Mouse (Mus musculus): ENCODE results near the gene Cacybp. TPM values are rescaled to one million over a fixed set of nuclear protein-coding genes. Genes with fewer than 3 reads are reported as not detected.

Cacybp gene
- 314 and 333 TPM in 2 replicates for polyA plus RNA-seq (2014; fragmentation: Nextera tagmentation; extraction: Ambion mirVana)

GRCm38 (mm10) chr1:160212703-160213669 is at the start of gene Cacybp:
Gene Cacybp (minus strand): TSS chr1:160212875.
- no peaks in the 10 kb centered on the region for H3K4me1 ChIP-seq (ENCODE audit: control insufficient read depth, insufficient read depth, low read length)
- no peaks in the 10 kb centered on the region for H3K27me3 ChIP-seq (ENCODE audit: control insufficient read depth, insufficient read depth, low read length)
- H3K4me3 ChIP-seq (ENCODE audit: low read depth, low read length), result peak within 1 kb of the TSS; percentile 76
- peak within 1 kb of the TSS; percentile 60 for H3K4me2 ChIP-seq (ENCODE audit: low read depth, low read length)
- H3K9ac ChIP-seq (replicated peaks; ENCODE audit: low read length), result peak within 1 kb of the TSS; percentile 93
- no peaks in the 10 kb centered on the region for H3K36me3 ChIP-seq (replicated peaks; ENCODE audit: control insufficient read depth, insufficient read depth, low read depth, low read length)
- under 1% methylated on average over 73 of the region's 76 CpGs for WGBS
- ATAC-seq (replicated peaks; ENCODE audit: insufficient number of reproducible peaks, low FRiP score, low TSS enrichment, low read depth) (peak; percentile 97), DNase-seq (ENCODE audit: low spot score) (peak; percentile 100)
- H3K27ac ChIP-seq (replicated peaks; ENCODE audit: low read depth, low read length), result peak within 1 kb of the TSS; percentile 99
- no peaks in the 10 kb centered on the region for H3K9me3 ChIP-seq (replicated peaks; ENCODE audit: control insufficient read depth, low read length)

DNA sequence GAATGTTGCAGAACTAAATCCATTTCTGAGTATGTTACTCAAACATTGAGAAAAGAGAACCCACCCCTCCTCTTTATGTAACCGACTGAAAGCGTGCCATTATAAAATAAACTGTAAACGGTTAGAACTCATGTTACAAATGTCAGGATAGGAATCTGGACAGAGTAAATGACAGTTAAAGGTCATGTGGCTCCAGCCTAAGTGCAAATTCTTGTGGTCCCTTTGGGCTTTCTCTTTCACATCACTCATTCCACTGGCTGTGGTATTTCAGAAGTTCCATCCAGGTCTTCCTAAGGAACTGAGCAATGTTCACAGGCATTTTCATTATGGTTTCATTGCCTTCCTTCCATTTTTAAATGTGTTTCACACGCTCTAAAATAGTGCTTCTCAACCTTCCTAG is 49.7 kb upstream of the Cacybp start:
- Histone ChIP-seq H3K4me2 (ENCODE audit: low read depth, low read length) (no peak overlapping the region), H3K4me3 (ENCODE audit: low read depth, low read length) (no peak overlapping the region), H3K4me1 (ENCODE audit: control insufficient read depth, insufficient read depth, low read length) (no peaks in the 10 kb centered on the region), H3K27me3 (ENCODE audit: control insufficient read depth, insufficient read depth, low read length) (no peaks in the 10 kb centered on the region), H3K36me3 (replicated peaks; ENCODE audit: control insufficient read depth, insufficient read depth, low read depth, low read length) (no peaks in the 10 kb centered on the region), H3K9me3 (replicated peaks; ENCODE audit: control insufficient read depth, low read length) (no peaks in the 10 kb centered on the region), H3K27ac (replicated peaks; ENCODE audit: low read depth, low read length) (no peak overlapping the region), H3K9ac (replicated peaks; ENCODE audit: low read length) (no peak overlapping the region)
- ATAC-seq (replicated peaks; ENCODE audit: insufficient number of reproducible peaks, low FRiP score, low TSS enrichment, low read depth) (no peak), DNase-seq (ENCODE audit: low spot score) (no peak)
- WGBS, result 51% methylated on average over 4 of the region's 4 CpGs

- Histone ChIP-seq H3K4me3 (ENCODE audit: low read depth, low read length) (no peak overlapping the region), H3K4me1 (ENCODE audit: control insufficient read depth, insufficient read depth, low read length) (no peaks in the 10 kb centered on the region), H3K27me3 (ENCODE audit: control insufficient read depth, insufficient read depth, low read length) (no peaks in the 10 kb centered on the region), H3K27ac (replicated peaks; ENCODE audit: low read depth, low read length) (no peak overlapping the region), H3K4me2 (ENCODE audit: low read depth, low read length) (no peak overlapping the region), H3K36me3 (replicated peaks; ENCODE audit: control insufficient read depth, insufficient read depth, low read depth, low read length) (no peaks in the 10 kb centered on the region), H3K9me3 (replicated peaks; ENCODE audit: control insufficient read depth, low read length) (no peaks in the 10 kb centered on the region), H3K9ac (replicated peaks; ENCODE audit: low read length) (no peak overlapping the region)
- ATAC-seq (replicated peaks; ENCODE audit: insufficient number of reproducible peaks, low FRiP score, low TSS enrichment, low read depth), result no peak
- WGBS, result 73% methylated on average over 2 of the region's 2 CpGs
- no peak for DNase-seq (ENCODE audit: low spot score)
Observed at GRCm38 (mm10) chr1:160261849-160262248, 49.2 kb upstream of the Cacybp start.

DNA sequence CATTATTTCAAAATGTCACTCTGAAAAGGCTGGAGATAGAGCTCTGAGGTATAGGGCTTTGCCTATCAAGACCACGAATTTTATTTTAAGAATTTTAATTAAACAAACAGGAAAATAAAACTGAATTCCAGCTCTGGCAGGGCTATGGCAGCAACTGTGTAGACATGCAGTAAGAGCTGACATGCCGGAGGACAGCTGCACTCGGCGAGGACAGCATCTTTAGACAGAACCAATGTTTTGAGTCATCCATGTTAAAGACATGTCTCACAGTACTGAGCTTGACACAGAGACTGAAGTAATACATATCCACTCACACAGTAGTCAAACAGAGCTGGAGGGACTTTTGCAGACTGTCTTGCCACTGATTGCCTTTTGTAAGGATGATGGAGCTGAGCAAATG is 47.9 kb upstream of the Cacybp start:
- H3K36me3 ChIP-seq (replicated peaks; ENCODE audit: control insufficient read depth, insufficient read depth, low read depth, low read length), result no peaks in the 10 kb centered on the region
- no peaks in the 10 kb centered on the region for H3K4me1 ChIP-seq (ENCODE audit: control insufficient read depth, insufficient read depth, low read length)
- H3K9ac ChIP-seq (replicated peaks; ENCODE audit: low read length), result no peak overlapping the region
- H3K27me3 ChIP-seq (ENCODE audit: control insufficient read depth, insufficient read depth, low read length), result no peaks in the 10 kb centered on the region
- no peak overlapping the region for H3K27ac ChIP-seq (replicated peaks; ENCODE audit: low read depth, low read length)
- WGBS, result 79% methylated on average over 4 of the region's 4 CpGs
- DNase-seq (ENCODE audit: low spot score) (no peak), ATAC-seq (replicated peaks; ENCODE audit: insufficient number of reproducible peaks, low FRiP score, low TSS enrichment, low read depth) (no peak)
- H3K4me2 ChIP-seq (ENCODE audit: low read depth, low read length), result no peak overlapping the region
- no peak overlapping the region for H3K4me3 ChIP-seq (ENCODE audit: low read depth, low read length)
- no peaks in the 10 kb centered on the region for H3K9me3 ChIP-seq (replicated peaks; ENCODE audit: control insufficient read depth, low read length)

- no peaks in the 10 kb centered on the region for H3K27me3 ChIP-seq (ENCODE audit: control insufficient read depth, insufficient read depth, low read length)
- DNase-seq (ENCODE audit: low spot score), result peak; percentile 41
- no peaks in the 10 kb centered on the region for H3K36me3 ChIP-seq (replicated peaks; ENCODE audit: control insufficient read depth, insufficient read depth, low read depth, low read length)
- ATAC-seq (replicated peaks; ENCODE audit: insufficient number of reproducible peaks, low FRiP score, low TSS enrichment, low read depth), result no peak
- H3K4me2 ChIP-seq (ENCODE audit: low read depth, low read length), result no peak overlapping the region
- no peak overlapping the region for H3K27ac ChIP-seq (replicated peaks; ENCODE audit: low read depth, low read length)
- no peak overlapping the region for H3K4me3 ChIP-seq (ENCODE audit: low read depth, low read length)
- no peak overlapping the region for H3K9ac ChIP-seq (replicated peaks; ENCODE audit: low read length)
- H3K9me3 ChIP-seq (replicated peaks; ENCODE audit: control insufficient read depth, low read length), result no peaks in the 10 kb centered on the region
- no peaks in the 10 kb centered on the region for H3K4me1 ChIP-seq (ENCODE audit: control insufficient read depth, insufficient read depth, low read length)
- 55% methylated on average over 7 of the region's 7 CpGs for WGBS
Observed at GRCm38 (mm10) chr1:160259884-160260283, 47.2 kb upstream of the Cacybp start.

DNA sequence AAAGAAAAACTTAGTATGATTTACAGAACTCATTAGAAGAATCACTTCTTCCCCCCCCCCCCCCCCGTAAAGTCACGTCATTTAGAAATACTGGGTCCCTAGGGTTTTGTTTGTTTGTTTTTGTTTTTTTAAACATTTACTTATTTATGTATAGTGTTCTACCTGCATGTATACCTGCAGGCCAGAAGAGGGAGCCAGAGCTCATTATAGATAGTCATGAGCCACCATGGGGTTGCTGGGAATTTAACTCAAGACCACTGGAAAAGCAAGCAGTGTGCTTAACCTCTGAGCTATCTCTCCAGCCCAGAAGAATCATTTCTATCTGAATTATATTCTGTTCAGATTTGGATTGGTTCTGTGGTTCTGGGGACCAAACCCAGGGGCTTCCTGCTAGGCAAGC is 40.4 kb upstream of the Cacybp start:
- Histone ChIP-seq H3K27ac (replicated peaks; ENCODE audit: low read depth, low read length) (no peak overlapping the region), H3K4me2 (ENCODE audit: low read depth, low read length) (no peak overlapping the region), H3K9me3 (replicated peaks; ENCODE audit: control insufficient read depth, low read length) (no peaks in the 10 kb centered on the region), H3K9ac (replicated peaks; ENCODE audit: low read length) (no peak overlapping the region), H3K4me3 (ENCODE audit: low read depth, low read length) (no peak overlapping the region), H3K27me3 (ENCODE audit: control insufficient read depth, insufficient read depth, low read length) (no peaks in the 10 kb centered on the region), H3K36me3 (replicated peaks; ENCODE audit: control insufficient read depth, insufficient read depth, low read depth, low read length) (no peaks in the 10 kb centered on the region), H3K4me1 (ENCODE audit: control insufficient read depth, insufficient read depth, low read length) (no peaks in the 10 kb centered on the region)
- ATAC-seq (replicated peaks; ENCODE audit: insufficient number of reproducible peaks, low FRiP score, low TSS enrichment, low read depth), result no peak
- WGBS, result 88% methylated on average over 2 of the region's 2 CpGs
- no peak for DNase-seq (ENCODE audit: low spot score)

- no peaks in the 10 kb centered on the region for H3K4me1 ChIP-seq (ENCODE audit: control insufficient read depth, insufficient read depth, low read length)
Observed at GRCm38 (mm10) chr1:160251388-160252007, 38.8 kb upstream of the Cacybp start.

GRCm38 (mm10) chr1:160250782-160251181 is 38.1 kb upstream of the Cacybp start:
- no peaks in the 10 kb centered on the region for H3K9me3 ChIP-seq (replicated peaks; ENCODE audit: control insufficient read depth, low read length)
- peak; percentile 29 for DNase-seq (ENCODE audit: low spot score)
- no peaks in the 10 kb centered on the region for H3K36me3 ChIP-seq (replicated peaks; ENCODE audit: control insufficient read depth, insufficient read depth, low read depth, low read length)
- H3K27me3 ChIP-seq (ENCODE audit: control insufficient read depth, insufficient read depth, low read length), result no peaks in the 10 kb centered on the region
- no peaks in the 10 kb centered on the region for H3K4me1 ChIP-seq (ENCODE audit: control insufficient read depth, insufficient read depth, low read length)
- no peak overlapping the region for H3K4me2 ChIP-seq (ENCODE audit: low read depth, low read length)
- H3K4me3 ChIP-seq (ENCODE audit: low read depth, low read length), result no peak overlapping the region
- no peak overlapping the region for H3K9ac ChIP-seq (replicated peaks; ENCODE audit: low read length)
- WGBS, result 52% methylated on average over 4 of the region's 4 CpGs
- no peak overlapping the region for H3K27ac ChIP-seq (replicated peaks; ENCODE audit: low read depth, low read length)
- ATAC-seq (replicated peaks; ENCODE audit: insufficient number of reproducible peaks, low FRiP score, low TSS enrichment, low read depth), result no peak

More at GRCm38 (mm10) chr1:160251388-160252007, 38.8 kb upstream of the Cacybp start:
- no peak for DNase-seq (ENCODE audit: low spot score)
- ATAC-seq (replicated peaks; ENCODE audit: insufficient number of reproducible peaks, low FRiP score, low TSS enrichment, low read depth), result no peak
- Histone ChIP-seq H3K27ac (replicated peaks; ENCODE audit: low read depth, low read length) (no peak overlapping the region), H3K4me2 (ENCODE audit: low read depth, low read length) (no peak overlapping the region), H3K9ac (replicated peaks; ENCODE audit: low read length) (no peak overlapping the region), H3K27me3 (ENCODE audit: control insufficient read depth, insufficient read depth, low read length) (no peaks in the 10 kb centered on the region), H3K4me3 (ENCODE audit: low read depth, low read length) (no peak overlapping the region), H3K9me3 (replicated peaks; ENCODE audit: control insufficient read depth, low read length) (no peaks in the 10 kb centered on the region), H3K36me3 (replicated peaks; ENCODE audit: control insufficient read depth, insufficient read depth, low read depth, low read length) (no peaks in the 10 kb centered on the region)
- 69% methylated on average over 5 of the region's 5 CpGs for WGBS

Data from embryonic facial prominence, embryonic 11.5 days (tissue).